Mouse (Mus musculus) MEL (cell line): ENCODE data around the gene Rufy4. TPM values are rescaled to one million over a fixed set of nuclear protein-coding genes. Genes with fewer than 3 reads are reported as not detected.

ENCODE experiments used
- DNase-seq: peaks from one replicate; pipeline ENCODE4 v3.0.0; 2011; ENCODE audit warnings: low read depth, low spot score
- H3K27ac ChIP-seq: 2 replicates; pipeline ENCODE4 v1.5.1; 2012; ENCODE audit warnings: low read depth, mild to moderate bottlenecking, control low read depth, low read length, moderate library complexity; ENCODE audit not compliant: control insufficient read depth
- H3K27me3 ChIP-seq, 2 experiments: fragments of 150-350 bp in 1 of 2; sonication (generic) in 1 of 2; 2 replicates each; pipeline ENCODE4 v1.6.1; 2012; ENCODE audit warnings: low read length in 2 of 2, mild to moderate bottlenecking in 2 of 2, improper control_type of control experiment in 1 of 2, moderate library complexity in 1 of 2; ENCODE audit not compliant: insufficient read depth in 2 of 2, control insufficient read depth in 1 of 2
- H3K36me3 ChIP-seq, 2 experiments: 2 replicates each; pipeline ENCODE4 v1.6.1; 2012 to 2014; ENCODE audit warnings: low read length in 2 of 2, improper control_type of control experiment in 1 of 2, inconsistent platforms in 1 of 2, mild to moderate bottlenecking in 1 of 2; ENCODE audit not compliant: insufficient read depth in 2 of 2, control insufficient read depth in 1 of 2
- H3K4me1 ChIP-seq, 2 experiments: fragments of 150-350 bp in 1 of 2; sonication (generic) in 1 of 2; 2 replicates each; pipeline ENCODE4 v1.6.1; 2012; ENCODE audit warnings: low read length in 2 of 2, improper control_type of control experiment in 1 of 2, mild to moderate bottlenecking in 1 of 2; ENCODE audit not compliant: insufficient read depth in 2 of 2, control insufficient read depth in 1 of 2
- H3K4me3 ChIP-seq, 2 experiments: fragments of 150-350 bp in 1 of 2; sonication (generic) in 1 of 2; 2 replicates each; pipeline ENCODE4 v1.5.1; 2012; ENCODE audit warnings: low read depth in 2 of 2, low read length in 2 of 2, mild to moderate bottlenecking in 2 of 2, moderate library complexity in 2 of 2, control low read depth in 1 of 2, improper control_type of control experiment in 1 of 2; ENCODE audit not compliant: control insufficient read depth in 1 of 2, insufficient read depth in 1 of 2
- H3K79me2 ChIP-seq: 2 replicates; pipeline ENCODE4 v1.6.1; 2012; ENCODE audit warnings: mild to moderate bottlenecking, low read length, moderate library complexity; ENCODE audit not compliant: control insufficient read depth, poor library complexity, insufficient read depth
- H3K9ac ChIP-seq: 2 replicates; pipeline ENCODE4 v1.6.1; 2012; ENCODE audit warnings: low read depth, mild to moderate bottlenecking, control low read depth, low read length, moderate library complexity; ENCODE audit not compliant: control insufficient read depth, poor library complexity, severe bottlenecking
- H3K9me3 ChIP-seq: fragments of 150-350 bp; sonication (generic); replicated peaks from 2 replicates; pipeline ENCODE4 v1.6.1; 2012; ENCODE audit warnings: mild to moderate bottlenecking, low read length, improper control_type of control experiment, moderate library complexity; ENCODE audit not compliant: insufficient read depth
- CTCF ChIP-seq, 3 experiments: IDR thresholded peaks in 2 of 3; conservative IDR thresholded peaks in 1 of 3; 2 replicates each; pipeline ENCODE4 v1.5.1; 2011 to 2012; ENCODE audit warnings: low read length in 3 of 3, low read depth in 2 of 3, mild to moderate bottlenecking in 2 of 3, improper control_type of control experiment in 1 of 3, inconsistent platforms in 1 of 3, mixed read lengths in 1 of 3, moderate library complexity in 1 of 3; ENCODE audit not compliant: control insufficient read depth in 1 of 3, insufficient read depth in 1 of 3, poor library complexity in 1 of 3, severe bottlenecking in 1 of 3
- ELF1 ChIP-seq: IDR thresholded peaks from 2 replicates; pipeline ENCODE4 v1.6.1; 2014; ENCODE audit warnings: low read depth, mild to moderate bottlenecking, inconsistent platforms, low read length, improper control_type of control experiment, moderate library complexity
- EP300 ChIP-seq, 2 experiments: IDR thresholded peaks; 2 replicates each; pipeline ENCODE4 v1.6.1; 2011; ENCODE audit warnings: improper control_type of control experiment in 2 of 2, low read length in 2 of 2, low read depth in 1 of 2, mild to moderate bottlenecking in 1 of 2
- ETS1 ChIP-seq: IDR thresholded peaks from 2 replicates; pipeline ENCODE4 v1.6.1; 2012; ENCODE audit warnings: low read depth, mild to moderate bottlenecking, inconsistent platforms, low read length, improper control_type of control experiment, moderate library complexity
- GATA1 ChIP-seq: IDR thresholded peaks from 2 replicates; pipeline ENCODE4 v1.6.1; 2011; ENCODE audit warnings: low read depth, low read length, improper control_type of control experiment
- HCFC1 ChIP-seq: IDR thresholded peaks from 2 replicates; pipeline ENCODE4 v1.6.1; 2012; ENCODE audit warnings: low read depth, mild to moderate bottlenecking, inconsistent platforms, low read length, improper control_type of control experiment, moderate library complexity
- KAT2A ChIP-seq: conservative IDR thresholded peaks from 2 replicates; pipeline ENCODE4 v1.6.1; 2012; ENCODE audit warnings: low read depth, low read length, improper control_type of control experiment, inconsistent platforms
- MAFK ChIP-seq: IDR thresholded peaks from 2 replicates; pipeline ENCODE4 v1.6.1; 2011; ENCODE audit warnings: low read depth, mild to moderate bottlenecking, low read length, improper control_type of control experiment, borderline replicate concordance
- MAZ ChIP-seq: IDR thresholded peaks from 2 replicates; pipeline ENCODE4 v1.6.1; 2012; ENCODE audit warnings: low read depth, mild to moderate bottlenecking, inconsistent platforms, low read length, improper control_type of control experiment
- MEF2A ChIP-seq: IDR thresholded peaks from 2 replicates; pipeline ENCODE4 v1.6.1; 2014; ENCODE audit warnings: low read depth, mild to moderate bottlenecking, inconsistent platforms, low read length, improper control_type of control experiment; ENCODE audit not compliant: poor library complexity, insufficient replicate concordance, severe bottlenecking; ENCODE audit errors: extremely low read depth
- MXI1 ChIP-seq: IDR thresholded peaks from 2 replicates; pipeline ENCODE4 v1.6.1; 2011; ENCODE audit warnings: mild to moderate bottlenecking, low read depth, low read length, improper control_type of control experiment
- MYB ChIP-seq: IDR thresholded peaks from 2 replicates; pipeline ENCODE4 v1.6.1; 2011; ENCODE audit warnings: mild to moderate bottlenecking, low read depth, low read length, improper control_type of control experiment
- MYC ChIP-seq: IDR thresholded peaks from 2 replicates; pipeline ENCODE4 v1.6.1; 2011; ENCODE audit warnings: low read depth, mild to moderate bottlenecking, low read length, improper control_type of control experiment, moderate library complexity
- NRF1 ChIP-seq: IDR thresholded peaks from 2 replicates; pipeline ENCODE4 v1.6.1; 2014; ENCODE audit warnings: low read depth, mild to moderate bottlenecking, inconsistent platforms, low read length, improper control_type of control experiment, moderate library complexity; ENCODE audit not compliant: poor library complexity, insufficient read depth, severe bottlenecking
- POLR2AphosphoS5 ChIP-seq: IDR thresholded peaks from 2 replicates; pipeline ENCODE4 v1.6.1; 2012; ENCODE audit warnings: low read depth, borderline replicate concordance, mild to moderate bottlenecking, inconsistent platforms, low read length, moderate library complexity, mixed read lengths
- RAD21 ChIP-seq: IDR thresholded peaks from 2 replicates; pipeline ENCODE4 v1.6.1; 2011; ENCODE audit warnings: mild to moderate bottlenecking, low read depth, low read length, improper control_type of control experiment
- RCOR1 ChIP-seq: IDR thresholded peaks from 2 replicates; pipeline ENCODE4 v1.6.1; 2012; ENCODE audit warnings: low read depth, mild to moderate bottlenecking, inconsistent platforms, low read length, improper control_type of control experiment
- SIN3A ChIP-seq: IDR thresholded peaks from 2 replicates; pipeline ENCODE4 v1.6.1; 2012; ENCODE audit warnings: low read length, improper control_type of control experiment, inconsistent platforms
- TAL1 ChIP-seq: IDR thresholded peaks from 2 replicates; pipeline ENCODE4 v1.6.1; 2012; ENCODE audit warnings: mild to moderate bottlenecking, inconsistent platforms, low read length, moderate library complexity, mixed read lengths
- TBP ChIP-seq: IDR thresholded peaks from 2 replicates; pipeline ENCODE4 v1.8.0; 2011; ENCODE audit warnings: low read depth, low read length, improper control_type of control experiment
- TCF12 ChIP-seq: IDR thresholded peaks from 2 replicates; pipeline ENCODE4 v1.6.1; 2014; ENCODE audit warnings: low read depth, mild to moderate bottlenecking, inconsistent platforms, low read length, improper control_type of control experiment, moderate library complexity
- UBTF ChIP-seq: IDR thresholded peaks from 2 replicates; pipeline ENCODE4 v1.6.1; 2012; ENCODE audit warnings: low read depth, mild to moderate bottlenecking, inconsistent platforms, low read length, improper control_type of control experiment, moderate library complexity, borderline replicate concordance; ENCODE audit not compliant: insufficient read depth
- USF1 ChIP-seq: IDR thresholded peaks from 2 replicates; pipeline ENCODE4 v1.6.1; 2014; ENCODE audit warnings: low read depth, mild to moderate bottlenecking, inconsistent platforms, low read length, improper control_type of control experiment, moderate library complexity
- USF2 ChIP-seq, 2 experiments: IDR thresholded peaks; 2 replicates each; pipeline ENCODE4 v1.6.1; 2011 to 2012; ENCODE audit warnings: improper control_type of control experiment in 2 of 2, low read length in 2 of 2, borderline replicate concordance in 1 of 2, inconsistent platforms in 1 of 2, low read depth in 1 of 2, mild to moderate bottlenecking in 1 of 2; ENCODE audit not compliant: insufficient read depth in 1 of 2
- ZC3H11A ChIP-seq: IDR thresholded peaks from 2 replicates; pipeline ENCODE4 v1.6.1; 2012; ENCODE audit warnings: low read depth, mild to moderate bottlenecking, inconsistent platforms, low read length, improper control_type of control experiment
- ZKSCAN1 ChIP-seq: IDR thresholded peaks from 2 replicates; pipeline ENCODE4 v1.6.1; 2012; ENCODE audit warnings: low read depth, mild to moderate bottlenecking, inconsistent platforms, low read length, improper control_type of control experiment, moderate library complexity
- ZMIZ1 ChIP-seq: IDR thresholded peaks from 2 replicates; pipeline ENCODE4 v1.6.1; 2012; ENCODE audit warnings: low read depth, mild to moderate bottlenecking, inconsistent platforms, low read length, improper control_type of control experiment, moderate library complexity
- polyA plus RNA-seq, 2 experiments: library from polyadenylated mRNA; stranded (reverse) in 1 of 2; unstranded in 1 of 2; fragments of >175 nt in 1 of 2; fragments of >200 nt in 1 of 2; gene quantifications; 2 replicates each; pipeline versions ENCODE4 v1.2.1 to v1.2.4; 2012; ENCODE audit warnings: low replicate concordance in 2 of 2, low read depth in 1 of 2; ENCODE audit not compliant: insufficient read length in 2 of 2, insufficient read depth in 1 of 2, missing spikeins in 1 of 2
- total RNA-seq: library from RNA; depleted of rRNA; stranded (reverse); fragments of 300-350 nt; gene quantifications from 2 replicates; pipeline ENCODE4 v1.2.3, GENCODE M21; 2012

The Rufy4 gene
- total and polyA plus RNA-seq, 3 experiments, result 0.04 to 0.10 TPM; not detected in 1

GRCm38 (mm10) chr1:74169721-74170120 lies 44.4 kb downstream of the Rufy4 start:
- DNase-seq, result no peak
- peaks cover 0 to 22% of the 10 kb centered on the region in 2 experiments; a peak in 2 of 4 replicates for H3K36me3 ChIP-seq
- no peak for TF ChIP-seq HCFC1
- TF ChIP-seq ELF1, result no peak
- TF ChIP-seq NRF1, result no peak
- TF ChIP-seq POLR2AphosphoS5, result no peak
- TF ChIP-seq USF1, result no peak
- TF ChIP-seq USF2 (IDR thresholded peaks at IDR 0.05; ENCODE audit: borderline replicate concordance in 1 of 2, insufficient read depth in 1 of 2, low read depth in 1 of 2, low read length in 2 of 2), result no peak
- TF ChIP-seq ZKSCAN1, result no peak
- TF ChIP-seq ETS1, result no peak
- TF ChIP-seq RCOR1, result no peak
- TF ChIP-seq KAT2A, result no peak
- TF ChIP-seq CTCF (IDR thresholded peaks at IDR 0.05 in 2 of 3, conservative IDR thresholded peaks at IDR 0.05 in 1 of 3; ENCODE audit: control insufficient read depth in 1 of 3, insufficient read depth in 1 of 3, low read depth in 2 of 3, low read length in 3 of 3, poor library complexity in 1 of 3, severe bottlenecking in 1 of 3), result no peak
- no peak for TF ChIP-seq ZC3H11A
- no peak for TF ChIP-seq RAD21
- TF ChIP-seq MAFK, result no peak
- TF ChIP-seq UBTF, result no peak
- H3K27me3 ChIP-seq, result no peaks in the 10 kb centered on the region
- H3K4me3 ChIP-seq, result no peak overlapping the region
- H3K27ac ChIP-seq, result no peak overlapping the region
- H3K9ac ChIP-seq, result no peak overlapping the region
- H3K79me2 ChIP-seq, result no peaks in the 10 kb centered on the region
- H3K9me3 ChIP-seq, result no peaks in the 10 kb centered on the region
- H3K4me1 ChIP-seq, result peaks cover 3 to 7% of the 10 kb centered on the region in 2 experiments; a peak in 3 of 4 replicates

- peak overlapping the region; percentile 32; the same call in 1 of the 2 replicates for H3K27ac ChIP-seq
- DNase-seq, result peak; percentile 76
- H3K36me3 ChIP-seq, result peaks cover 0 to 27% of the 10 kb centered on the region in 2 experiments; a peak in 2 of 4 replicates
- peaks cover 3 to 12% of the 10 kb centered on the region in 2 experiments; a peak in 3 of 4 replicates for H3K4me1 ChIP-seq
- H3K4me3 ChIP-seq, result peak overlapping the region in 1 of 2 experiments; percentile 30; a peak in 2 of 4 replicates
- H3K9ac ChIP-seq, result no peak overlapping the region
- no peaks in the 10 kb centered on the region for H3K9me3 ChIP-seq
- H3K27me3 ChIP-seq, result no peaks in the 10 kb centered on the region
- H3K79me2 ChIP-seq, result no peaks in the 10 kb centered on the region
- TF ChIP-seq SIN3A, result peak; percentile 56
- peak; percentile 93 for TF ChIP-seq GATA1
- no peak for TF ChIP-seq USF2 (IDR thresholded peaks at IDR 0.05; ENCODE audit: borderline replicate concordance in 1 of 2, insufficient read depth in 1 of 2, low read depth in 1 of 2, low read length in 2 of 2)
- TF ChIP-seq CTCF (IDR thresholded peaks at IDR 0.05 in 2 of 3, conservative IDR thresholded peaks at IDR 0.05 in 1 of 3; ENCODE audit: control insufficient read depth in 1 of 3, insufficient read depth in 1 of 3, low read depth in 2 of 3, low read length in 3 of 3, poor library complexity in 1 of 3, severe bottlenecking in 1 of 3), result no peak
- TF ChIP-seq MAZ, result peak; percentile 74
- peak; percentile 52 for TF ChIP-seq TAL1
- no peak for TF ChIP-seq NRF1
- no peak for TF ChIP-seq UBTF
- no peak for TF ChIP-seq RAD21
- no peak for TF ChIP-seq MXI1
- no peak for TF ChIP-seq KAT2A
- peak; percentile 76; the same call in 1 of the 2 replicates for TF ChIP-seq RCOR1
- TF ChIP-seq ZKSCAN1, result no peak
- TF ChIP-seq MYC, result no peak
- no peak for TF ChIP-seq HCFC1
- TF ChIP-seq ZC3H11A, result no peak
- TF ChIP-seq MAFK, result no peak
- TF ChIP-seq TBP, result no peak
- no peak for TF ChIP-seq ZMIZ1
- peak; percentile 91 for TF ChIP-seq TCF12
- TF ChIP-seq MYB, result no peak
- no peak for TF ChIP-seq MEF2A
- no peak for TF ChIP-seq POLR2AphosphoS5
- peak; percentile 96 for TF ChIP-seq EP300 (IDR thresholded peaks at IDR 0.05; ENCODE audit: low read depth in 1 of 2, low read length in 2 of 2)
These were observed 47.4 kb downstream of the Rufy4 start for GRCm38 (mm10) chr1:74172722-74173121.
